Mouse (Mus musculus) ES-E14 (cell line): ENCODE results near the gene Trmt61a.
"Not testable (repeated sequence)": the region's sequence is repeated elsewhere in the genome, so short reads cannot be mapped to it uniquely, and the experiment has no call there.

ENCODE experiments used
- CHD2 ChIP-seq: IDR thresholded peaks from 2 replicates; pipeline ENCODE4 v1.6.1; 2014; ENCODE audit warnings: mild to moderate bottlenecking, low read depth, low read length, inconsistent platforms
- ZNF384 ChIP-seq: IDR thresholded peaks from 2 replicates; pipeline ENCODE4 v1.6.1; 2012; ENCODE audit warnings: low read depth, low read length, inconsistent platforms

GRCm38 (mm10) chr12:111661554-111661953, 16.4 kb upstream of the Trmt61a start:
- not testable (repeated sequence) for TF ChIP-seq CHD2, ZNF384
